Mouse (Mus musculus): ENCODE results near the gene Prpf39. TPM values are rescaled to one million over a fixed set of nuclear protein-coding genes. Genes with fewer than 3 reads are reported as not detected.

Prpf39 gene
- 5.0 and 5.5 TPM in 2 replicates for polyA plus RNA-seq (2012; rRNA removed)

GRCm38 (mm10) chr12:65036190-65036870 is at the start of gene Prpf39:
TSS of gene Prpf39 (plus strand) at chr12:65036333.

GRCm38 (mm10) chr12:65073611-65074178 is 37.6 kb downstream of the Prpf39 start, which contains the start of gene Fkbp3:
TSS of gene Fkbp3 (minus strand) at chr12:65074007.

DNA sequence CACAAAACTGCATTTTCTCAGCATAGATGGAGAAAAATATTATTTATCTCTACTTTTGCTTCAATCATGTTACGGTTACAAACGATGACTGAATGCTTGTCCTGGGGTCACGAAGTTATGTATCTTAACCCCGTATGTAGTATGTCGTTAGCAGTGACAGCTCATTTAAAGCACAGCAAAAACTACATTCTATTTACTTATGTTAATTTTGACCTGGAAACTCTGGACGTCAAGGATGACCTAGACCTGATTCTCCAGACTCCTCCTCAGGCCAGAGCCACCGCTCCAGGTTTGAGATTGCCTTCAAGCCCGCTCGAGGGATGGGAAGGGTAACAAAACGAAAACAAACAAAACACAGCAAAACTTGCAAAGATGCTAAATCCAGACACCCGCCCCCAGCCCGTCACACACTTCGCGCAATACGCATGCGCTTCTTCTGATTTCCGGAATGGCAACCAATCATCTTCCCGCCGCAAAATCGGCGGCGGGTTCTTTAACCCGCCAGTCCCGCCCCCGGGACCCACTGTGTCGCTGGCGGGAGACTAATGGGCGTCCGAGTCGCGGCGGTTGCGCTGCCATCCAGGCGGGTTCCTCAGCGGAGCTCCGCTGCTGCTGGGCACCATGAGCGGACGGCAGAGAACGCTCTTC is 39.1 kb downstream of the Prpf39 start, which contains the start of gene Fancm:
TSS of gene Fancm (plus strand) at position 519 of the 648 bp plus-strand sequence.

Other genes with a start within 250 kb of the Prpf39 start
- gene Gm527, start 118.4 kb upstream of the Prpf39 start, polyA plus RNA-seq (2012; rRNA removed), result 1.9 and 2.7 TPM in 2 replicates
- gene Klhl28, start 70.8 kb upstream of the Prpf39 start, polyA plus RNA-seq (2012; rRNA removed), result 0.66 and 0.80 TPM in 2 replicates
- 3.0 TPM in 2 replicates for gene Togaram1, start 70.5 kb upstream of the Prpf39 start, polyA plus RNA-seq (2012; rRNA removed)
- 9.1 and 11.3 TPM in 2 replicates for gene Fkbp3, start 37.7 kb downstream of the Prpf39 start, polyA plus RNA-seq (2012; rRNA removed)
- gene Fancm, start 39.3 kb downstream of the Prpf39 start, polyA plus RNA-seq (2012; rRNA removed), result 1.2 and 1.7 TPM in 2 replicates
- 0.28 and 0.30 TPM in 2 replicates for gene Mis18bp1, start 136.3 kb downstream of the Prpf39 start, polyA plus RNA-seq (2012; rRNA removed)
- not detected in 2 replicates for gene Wdr20rt, start 189.2 kb downstream of the Prpf39 start, polyA plus RNA-seq (2012; rRNA removed)